29 mouse cellular contexts compared by ENCODE assay signal in the genomic region with DNA sequence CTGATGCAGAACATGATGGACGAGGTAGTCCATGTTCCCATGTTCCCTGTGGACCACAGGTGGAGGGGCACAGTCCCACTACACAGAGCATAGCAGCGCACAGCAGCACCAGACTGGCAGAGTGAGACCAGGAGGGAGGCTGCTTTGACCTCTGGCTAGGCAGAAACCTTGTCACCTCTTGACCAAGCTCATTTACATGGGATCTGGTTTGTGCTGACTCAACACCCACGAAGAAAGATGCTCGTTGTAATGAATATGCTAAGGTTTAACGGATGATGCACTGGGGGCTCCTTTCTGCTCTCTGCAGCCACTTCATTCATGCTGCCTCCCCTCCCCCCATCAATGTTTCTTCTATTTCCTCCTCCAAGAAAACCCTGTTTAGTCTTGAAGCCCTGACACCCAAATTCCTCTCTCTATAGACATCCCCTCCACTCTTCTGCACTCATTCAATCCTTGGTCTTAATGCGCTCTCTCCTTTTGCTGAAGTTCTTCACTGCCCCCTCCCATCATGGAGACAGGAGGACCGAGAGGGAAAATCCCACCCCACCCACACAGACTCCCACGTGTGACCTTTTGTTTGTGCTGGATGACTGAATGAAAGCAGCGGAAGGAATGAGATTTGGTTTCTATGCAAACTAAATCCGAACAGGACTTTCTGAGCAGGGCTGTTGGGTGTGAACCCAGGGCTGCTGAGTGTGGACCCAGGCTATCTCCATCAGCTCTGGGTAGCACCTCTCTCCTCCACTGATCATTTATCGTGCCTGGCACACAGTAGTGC.
A peak's percentile ranks its signal among the peaks of the same experiment; 100 is the strongest.
DNase-seq lines count a peak whose midpoint lies in the region; ATAC-seq and TF ChIP-seq lines count a peak whose summit lies in the region.
"Had no signal": no experiment of that assay in that cellular context is flagged by ENCODE, and none has a peak within 500 bp of the region (broad histone marks: within the 10 kb centered on the region; RNA-seq: fewer than 3 reads in every experiment).

No protein-coding gene starts in this region.

- WGBS in forebrain, postnatal 0 days: 48% methylated on average over 11 of the region's 11 CpGs
- WGBS in forebrain, embryonic 14.5 days: 40% methylated on average over 11 of the region's 11 CpGs
- WGBS in kidney, embryonic 16.5 days: 42% methylated on average over 11 of the region's 11 CpGs

- H3K27ac ChIP-seq in forebrain, postnatal 0 days (ENCODE audit: low read depth, low read length): no peak overlapping the region
- no peak overlapping the region for H3K27ac ChIP-seq in forebrain, embryonic 14.5 days (ENCODE audit: low read depth, low read length)
- H3K27ac ChIP-seq in kidney, embryonic 16.5 days (ENCODE audit: low read length): no peak overlapping the region
- H3K27ac ChIP-seq: embryonic facial prominence, embryonic 15.5 days; forebrain, embryonic 15.5 days; gastrocnemius, adult 2 months; heart, embryonic 15.5 days; hindbrain, embryonic 12.5 days; hindbrain, postnatal 0 days; layer of hippocampus, adult 2 months; limb, embryonic 13.5 days; neural tube, embryonic 12.5 days had no signal

- DNase-seq in forebrain, postnatal 0 days: no peak
- no peak for DNase-seq in forebrain, embryonic 14.5 days (ENCODE audit: low spot score)
- no peak for DNase-seq in kidney, postnatal 4 days
- peak; percentile 51 for DNase-seq in CD4-positive helper T cell, adult 2 months (ENCODE audit: low read depth, low spot score)
- peak; percentile 79 for DNase-seq in R1 (ENCODE audit: low read depth, low spot score)
- no peak for DNase-seq in adrenal gland, postnatal 25 days
- DNase-seq in c-Kit-positive CD71-positive TER-119-positive erythroid progenitor cells, embryonic 14.5 days (ENCODE audit: low spot score): no peak
- DNase-seq: adrenal gland, postnatal 14 days; cerebellum, adult 18-20 months; cerebellum, postnatal 14 days; gastrocnemius, adult 2 months; gastrocnemius, postnatal 36 days; kidney, postnatal 25 days; lung, postnatal 36 days; right cerebral cortex, adult 18-20 months; spleen, adult 18-20 months; thymus, postnatal 14 days had no signal

- no peaks in the 10 kb centered on the region for H3K36me3 ChIP-seq in forebrain, postnatal 0 days (ENCODE audit: insufficient read depth)
- no peaks in the 10 kb centered on the region for H3K36me3 ChIP-seq in forebrain, embryonic 14.5 days (ENCODE audit: control insufficient read depth, insufficient read depth, low read length)
- H3K36me3 ChIP-seq in kidney, embryonic 16.5 days (ENCODE audit: insufficient read depth, low read length): no peaks in the 10 kb centered on the region
- H3K36me3 ChIP-seq: embryonic facial prominence, embryonic 15.5 days; forebrain, embryonic 15.5 days; heart, embryonic 15.5 days; hindbrain, embryonic 12.5 days; limb, embryonic 13.5 days; neural tube, embryonic 12.5 days had no signal

- H3K4me2 ChIP-seq in forebrain, postnatal 0 days (ENCODE audit: low read depth): no peak overlapping the region
- no peak overlapping the region for H3K4me2 ChIP-seq in forebrain, embryonic 14.5 days (ENCODE audit: low read length)
- no peak overlapping the region for H3K4me2 ChIP-seq in kidney, embryonic 16.5 days (replicated peaks; ENCODE audit: low read depth, low read length)
- H3K4me2 ChIP-seq: embryonic facial prominence, embryonic 15.5 days; forebrain, embryonic 15.5 days; heart, embryonic 15.5 days; hindbrain, embryonic 12.5 days; limb, embryonic 13.5 days; liver, embryonic 11.5 days; neural tube, embryonic 12.5 days had no signal

- H3K4me1 ChIP-seq in forebrain, postnatal 0 days (ENCODE audit: insufficient read depth): no peaks in the 10 kb centered on the region
- H3K4me1 ChIP-seq in forebrain, embryonic 14.5 days (ENCODE audit: control insufficient read depth, insufficient read depth, low read length): no peaks in the 10 kb centered on the region
- H3K4me1 ChIP-seq in kidney, embryonic 16.5 days (ENCODE audit: insufficient read depth, low read length): peaks cover 21% of the 10 kb centered on the region
- H3K4me1 ChIP-seq: forebrain, embryonic 15.5 days; neural tube, embryonic 12.5 days had no signal

- no peak overlapping the region for H3K9ac ChIP-seq in forebrain, postnatal 0 days
- no peak overlapping the region for H3K9ac ChIP-seq in forebrain, embryonic 14.5 days (ENCODE audit: low read length)
- no peak overlapping the region for H3K9ac ChIP-seq in kidney, embryonic 16.5 days (replicated peaks; ENCODE audit: low read length)
- H3K9ac ChIP-seq: embryonic facial prominence, embryonic 15.5 days; forebrain, embryonic 15.5 days; heart, embryonic 15.5 days; hindbrain, embryonic 12.5 days; limb, embryonic 13.5 days; neural tube, embryonic 12.5 days had no signal

- H3K27me3 ChIP-seq in forebrain, postnatal 0 days (ENCODE audit: insufficient read depth, low read length): no peaks in the 10 kb centered on the region
- H3K27me3 ChIP-seq in forebrain, embryonic 14.5 days (replicated peaks; ENCODE audit: control insufficient read depth, insufficient read depth, low read length): no peaks in the 10 kb centered on the region
- H3K27me3 ChIP-seq in kidney, embryonic 16.5 days (ENCODE audit: insufficient read depth, low read length): no peaks in the 10 kb centered on the region
- H3K27me3 ChIP-seq: embryonic facial prominence, embryonic 15.5 days; forebrain, embryonic 15.5 days; heart, embryonic 15.5 days; hindbrain, embryonic 12.5 days; limb, embryonic 13.5 days; neural tube, embryonic 12.5 days had no signal

- ATAC-seq in forebrain, postnatal 0 days: 0 out of 2 replicates have a peak, but pooled peaks have one; percentile 2
- ATAC-seq in forebrain, embryonic 14.5 days: no peak
- 0 out of 2 replicates have a peak, but pooled peaks have one; percentile 57 for ATAC-seq in kidney, embryonic 16.5 days (ENCODE audit: low FRiP score, low TSS enrichment)
- ATAC-seq: forebrain, embryonic 15.5 days; hindbrain, postnatal 0 days; intestine, postnatal 0 days had no signal

- TF ChIP-seq CTCF in forebrain, postnatal 0 days (IDR thresholded peaks at IDR 0.05; ENCODE audit: low read depth): no peak

- no peaks in the 10 kb centered on the region for H3K9me3 ChIP-seq in forebrain, postnatal 0 days (ENCODE audit: low read length)
- no peaks in the 10 kb centered on the region for H3K9me3 ChIP-seq in forebrain, embryonic 14.5 days (replicated peaks; ENCODE audit: control insufficient read depth, low read length)
- no peaks in the 10 kb centered on the region for H3K9me3 ChIP-seq in kidney, embryonic 16.5 days (ENCODE audit: low read length)
- H3K9me3 ChIP-seq: embryonic facial prominence, embryonic 15.5 days; forebrain, embryonic 15.5 days; heart, embryonic 15.5 days; hindbrain, embryonic 12.5 days; limb, embryonic 13.5 days; neural tube, embryonic 12.5 days had no signal

- H3K4me3 ChIP-seq in forebrain, postnatal 0 days (ENCODE audit: low read depth, low read length): no peak overlapping the region
- H3K4me3 ChIP-seq in forebrain, embryonic 14.5 days (ENCODE audit: low read depth, low read length): no peak overlapping the region
- no peak overlapping the region for H3K4me3 ChIP-seq in kidney, embryonic 16.5 days (ENCODE audit: low read length)
- H3K4me3 ChIP-seq: embryonic facial prominence, embryonic 15.5 days; forebrain, embryonic 15.5 days; gastrocnemius, adult 2 months; heart, embryonic 15.5 days; hindbrain, embryonic 12.5 days; layer of hippocampus, adult 2 months; limb, embryonic 13.5 days; myocyte; neural tube, embryonic 12.5 days had no signal

Comparison
In these comparisons a context has a peak if more than half of its experiments do, and no peak if none do; other contexts are left out.
1. DNase-seq: peak in CD4-positive helper T cell, adult 2 months (single experiment) and R1 (single experiment); none in forebrain, postnatal 0 days (single experiment), forebrain, embryonic 14.5 days (single experiment), kidney, postnatal 4 days (0 of 2), adrenal gland, postnatal 25 days (single experiment) and c-Kit-positive CD71-positive TER-119-positive erythroid progenitor cells, embryonic 14.5 days (single experiment).